Mouse (Mus musculus) kidney, embryonic 16.5 days (tissue): Measurements from ENCODE around the gene Ldhd. TPM values are rescaled to one million over a fixed set of nuclear protein-coding genes. Genes with fewer than 3 reads are reported as not detected.

Source experiments
- ATAC-seq: fragments of 200-750 bp; cut with Nextera tagmentation; 2 replicates; pipeline ENCODE4 v1.8.0; 2017; ENCODE audit warnings: moderate TSS enrichment; ENCODE audit not compliant: low FRiP score, low TSS enrichment
- H3K27ac ChIP-seq: fragments of 300-500 bp; sonication (generic); 2 replicates; pipeline ENCODE4 v1.5.1; 2014; ENCODE audit warnings: low read length
- H3K27me3 ChIP-seq: fragments of 300-500 bp; sonication (generic); 2 replicates; pipeline ENCODE4 v1.6.1; 2014; ENCODE audit warnings: low read length, control low read depth, mixed read lengths; ENCODE audit not compliant: insufficient read depth
- H3K36me3 ChIP-seq: fragments of 300-500 bp; sonication (generic); 2 replicates; pipeline ENCODE4 v1.6.1; 2014; ENCODE audit warnings: low read length, control low read depth, mixed read lengths; ENCODE audit not compliant: insufficient read depth
- H3K4me1 ChIP-seq: fragments of 300-500 bp; sonication (generic); 2 replicates; pipeline ENCODE4 v1.6.1; 2014; ENCODE audit warnings: low read length, control low read depth, mixed read lengths; ENCODE audit not compliant: insufficient read depth
- H3K4me2 ChIP-seq: fragments of 300-500 bp; sonication (generic); replicated peaks from 2 replicates; pipeline ENCODE4 v1.6.1; 2014; ENCODE audit warnings: low read depth, low read length
- H3K4me3 ChIP-seq: fragments of 300-500 bp; sonication (generic); 2 replicates; pipeline ENCODE4 v1.5.1; 2014; ENCODE audit warnings: mild to moderate bottlenecking, low read length
- H3K9ac ChIP-seq: fragments of 300-500 bp; sonication (generic); replicated peaks from 2 replicates; pipeline ENCODE4 v1.6.1; 2014; ENCODE audit warnings: low read length
- H3K9me3 ChIP-seq: fragments of 300-500 bp; sonication (generic); 2 replicates; pipeline ENCODE4 v1.6.1; 2016; ENCODE audit warnings: low read length, control low read depth
- WGBS: fragments of 180-500 bp; shearing (Covaris S2); extraction: QIAGEN DNeasy Blood & Tissue Kit; methylation state at CpG from one replicate; pipeline ENCODE4 v1.1.7; 2014; 5-methylcytosine and 5-hydroxymethylcytosine counted together
- polyA plus RNA-seq: library from polyadenylated mRNA; unstranded; fragments of >200 nt; fragmentation: Nextera tagmentation; extraction: Ambion mirVana; gene quantifications from 2 replicates; pipeline ENCODE4 v1.2.1, GENCODE M21; 2015

Gene Ldhd
- polyA plus RNA-seq = 2.3 and 2.8 TPM in 2 replicates

- H3K36me3 ChIP-seq = no peaks in the 10 kb centered on the region
- H3K9ac ChIP-seq = peak within 1 kb of the TSS; percentile 57
- peak; percentile 78 for ATAC-seq
- H3K27ac ChIP-seq = no peak within 1 kb of the TSS
- whole genome bisulfite sequencing = 20% methylated on average over 13 of the region's 13 CpGs
- no peaks in the 10 kb centered on the region for H3K27me3 ChIP-seq
- H3K4me1 ChIP-seq = peaks cover 10% of the 10 kb centered on the region
- peak within 1 kb of the TSS; percentile 55 for H3K4me2 ChIP-seq
- no peaks in the 10 kb centered on the region for H3K9me3 ChIP-seq
- peak within 1 kb of the TSS; percentile 48 for H3K4me3 ChIP-seq
These were observed at the start of gene Ldhd for GRCm38 (mm10) chr8:111630105-111630521. Ldhd (minus strand) TSS chr8:111630374.

- Histone ChIP-seq H3K9me3 (peaks cover 5% of the 10 kb centered on the region; the same call in 1 of the 2 replicates), H3K36me3 (no peaks in the 10 kb centered on the region), H3K4me3 (no peak overlapping the region), H3K4me2 (no peak overlapping the region), H3K4me1 (no peaks in the 10 kb centered on the region), H3K27me3 (no peaks in the 10 kb centered on the region), H3K27ac (no peak overlapping the region), H3K9ac (peak overlapping the region; percentile 7; the same call in 1 of the 2 replicates)
- no peak for ATAC-seq
- 80% methylated on average over 7 of the region's 7 CpGs for WGBS
These were observed 48.7 kb upstream of the Ldhd start for GRCm38 (mm10) chr8:111678848-111679247.

GRCm38 (mm10) chr8:111678111-111678510 lies 47.9 kb upstream of the Ldhd start:
- Histone ChIP-seq H3K9ac (no peak overlapping the region), H3K36me3 (no peaks in the 10 kb centered on the region), H3K27ac (no peak overlapping the region), H3K4me3 (no peak overlapping the region), H3K27me3 (no peaks in the 10 kb centered on the region), H3K4me2 (no peak overlapping the region), H3K9me3 (peaks cover 5% of the 10 kb centered on the region; the same call in 1 of the 2 replicates), H3K4me1 (no peaks in the 10 kb centered on the region)
- WGBS = 28% methylated on average over 3 of the region's 3 CpGs
- ATAC-seq = no peak

GRCm38 (mm10) chr8:111676237-111676636 lies 46.1 kb upstream of the Ldhd start:
- H3K9me3 ChIP-seq = peaks cover 5% of the 10 kb centered on the region; the same call in 1 of the 2 replicates
- H3K36me3 ChIP-seq = peaks cover 3% of the 10 kb centered on the region; the same call in 1 of the 2 replicates
- no peak overlapping the region for H3K27ac ChIP-seq
- H3K4me2 ChIP-seq = no peak overlapping the region
- no peaks in the 10 kb centered on the region for H3K4me1 ChIP-seq
- H3K27me3 ChIP-seq = no peaks in the 10 kb centered on the region
- H3K4me3 ChIP-seq = no peak overlapping the region
- 76% methylated on average over 8 of the region's 8 CpGs for WGBS
- no peak overlapping the region for H3K9ac ChIP-seq
- no peak for ATAC-seq

GRCm38 (mm10) chr8:111666751-111667150 lies 36.6 kb upstream of the Ldhd start:
- Histone ChIP-seq H3K27ac (no peak overlapping the region), H3K9ac (no peak overlapping the region), H3K4me3 (no peak overlapping the region), H3K9me3 (no peaks in the 10 kb centered on the region), H3K4me1 (no peaks in the 10 kb centered on the region), H3K4me2 (no peak overlapping the region), H3K27me3 (no peaks in the 10 kb centered on the region), H3K36me3 (peaks cover 39% of the 10 kb centered on the region)
- 89% methylated on average over 2 of the region's 2 CpGs for WGBS
- ATAC-seq = no peak

- 0 out of 2 replicates have a peak, but pooled peaks have one; percentile 63 for ATAC-seq
These were observed 32.3 kb upstream of the Ldhd start for GRCm38 (mm10) chr8:111662473-111662872.

GRCm38 (mm10) chr8:111658819-111659423 lies 28.7 kb upstream of the Ldhd start:
- Histone ChIP-seq H3K27ac (peak overlapping the region; percentile 54), H3K36me3 (0 out of 2 replicates have a peak, but pooled peaks cover 2% of the 10 kb centered on the region), H3K9me3 (no peaks in the 10 kb centered on the region), H3K9ac (no peak overlapping the region), H3K4me1 (peaks cover 7% of the 10 kb centered on the region), H3K4me2 (no peak overlapping the region), H3K4me3 (no peak overlapping the region), H3K27me3 (no peaks in the 10 kb centered on the region)
- ATAC-seq = no peak
- WGBS = 62% methylated on average over 6 of the region's 6 CpGs

More at GRCm38 (mm10) chr8:111662473-111662872, 32.3 kb upstream of the Ldhd start:
- Histone ChIP-seq H3K9me3 (no peaks in the 10 kb centered on the region), H3K4me3 (no peak overlapping the region), H3K27me3 (no peaks in the 10 kb centered on the region), H3K9ac (no peak overlapping the region), H3K27ac (no peak overlapping the region), H3K4me1 (no peaks in the 10 kb centered on the region; the same call in 1 of the 2 replicates), H3K36me3 (peaks cover 3% of the 10 kb centered on the region; the same call in 1 of the 2 replicates), H3K4me2 (no peak overlapping the region)
- 88% methylated on average over 3 of the region's 3 CpGs for WGBS

GRCm38 (mm10) chr8:111657312-111657854 lies 27.2 kb upstream of the Ldhd start:
- H3K27ac ChIP-seq = no peak overlapping the region
- H3K4me1 ChIP-seq = peaks cover 7% of the 10 kb centered on the region
- H3K36me3 ChIP-seq = 0 out of 2 replicates have a peak, but pooled peaks cover 2% of the 10 kb centered on the region
- 48% methylated on average over 1 of the region's 1 CpGs for WGBS
- H3K4me2 ChIP-seq = no peak overlapping the region
- no peak overlapping the region for H3K9ac ChIP-seq
- H3K27me3 ChIP-seq = no peaks in the 10 kb centered on the region
- no peaks in the 10 kb centered on the region for H3K9me3 ChIP-seq
- no peak overlapping the region for H3K4me3 ChIP-seq
- no peak for ATAC-seq

- Histone ChIP-seq H3K4me2 (no peak overlapping the region), H3K9me3 (no peaks in the 10 kb centered on the region), H3K36me3 (0 out of 2 replicates have a peak, but pooled peaks cover 2% of the 10 kb centered on the region), H3K27me3 (no peaks in the 10 kb centered on the region), H3K4me3 (no peak overlapping the region), H3K4me1 (peaks cover 7% of the 10 kb centered on the region), H3K27ac (no peak overlapping the region), H3K9ac (no peak overlapping the region)
- no peak for ATAC-seq
- WGBS = 84% methylated on average over 2 of the region's 2 CpGs
These were observed 23.4 kb upstream of the Ldhd start for GRCm38 (mm10) chr8:111653524-111653923.

GRCm38 (mm10) chr8:111650651-111651050 lies 20.5 kb upstream of the Ldhd start:
- Histone ChIP-seq H3K4me3 (no peak overlapping the region), H3K27ac (no peak overlapping the region), H3K9me3 (no peaks in the 10 kb centered on the region), H3K36me3 (0 out of 2 replicates have a peak, but pooled peaks cover 2% of the 10 kb centered on the region), H3K4me1 (no peaks in the 10 kb centered on the region), H3K27me3 (no peaks in the 10 kb centered on the region), H3K9ac (no peak overlapping the region), H3K4me2 (no peak overlapping the region)
- ATAC-seq = no peak
- 94% methylated on average over 3 of the region's 3 CpGs for WGBS
